Mouse (Mus musculus): ENCODE measurements around the gene Isg20. TPM values are rescaled to one million over a fixed set of nuclear protein-coding genes. Genes with fewer than 3 reads are reported as not detected.

Gene Isg20
- total RNA-seq, 2 experiments from 2014 or later, result 0.65 to 1.2 TPM

- DNase-seq (ENCODE audit: extremely low spot score in 1 of 2, low spot score in 2 of 2), result no peak
- intact Hi-C loops (cut with DNase I), result no loop called here
- TF ChIP-seq CTCF (IDR thresholded peaks at IDR 0.05), result peak; percentile 37
- Histone ChIP-seq H3K27ac (no peak overlapping the region), H3K4me3 (no peak overlapping the region)
Observed at GRCm38 (mm10) chr7:78910336-78911098, 2.7 kb upstream of the Isg20 start.

GRCm38 (mm10) chr7:78911209-78911608, 2.0 kb upstream of the Isg20 start:
- DNase-seq (ENCODE audit: extremely low spot score in 1 of 2, low spot score in 2 of 2), result no peak

GRCm38 (mm10) chr7:78912253-78912973, 811 bp upstream of the Isg20 start:
- TF ChIP-seq CTCF (IDR thresholded peaks at IDR 0.05), result no peak
- intact Hi-C loops (cut with DNase I), result no loop called here
- Histone ChIP-seq H3K4me3 (peak overlapping the region; percentile 32; the same call in 1 of the 2 replicates), H3K27ac (no peak overlapping the region)
- no peak for DNase-seq (ENCODE audit: extremely low spot score in 1 of 2, low spot score in 2 of 2)

More at GRCm38 (mm10) chr7:78911209-78911608, 2.0 kb upstream of the Isg20 start:
- no peak overlapping the region for H3K27ac ChIP-seq
- no peak overlapping the region for H3K4me3 ChIP-seq
- TF ChIP-seq CTCF (IDR thresholded peaks at IDR 0.05), result no peak
- intact Hi-C loops (cut with DNase I), result no loop called here

- DNase-seq (ENCODE audit: extremely low spot score in 1 of 2, low spot score in 2 of 2), result no peak
- peak overlapping the region; percentile 37 for H3K4me3 ChIP-seq
- H3K27ac ChIP-seq, result no peak overlapping the region
- intact Hi-C loops (cut with DNase I), result no loop called here
- no peak for TF ChIP-seq CTCF (IDR thresholded peaks at IDR 0.05)
Observed at GRCm38 (mm10) chr7:78913649-78914544, 673 bp downstream of the Isg20 start.

- TF ChIP-seq CTCF (IDR thresholded peaks at IDR 0.05), result no peak
- DNase-seq (ENCODE audit: extremely low spot score in 1 of 2, low spot score in 2 of 2), result no peak
- no peak overlapping the region for H3K27ac ChIP-seq
- intact Hi-C loops (cut with DNase I), result no loop called here
- no peak overlapping the region for H3K4me3 ChIP-seq
Observed at GRCm38 (mm10) chr7:78914545-78914845, 1.3 kb downstream of the Isg20 start.

GRCm38 (mm10) chr7:78914896-78915510, 1.8 kb downstream of the Isg20 start:
- Histone ChIP-seq H3K27ac (no peak overlapping the region), H3K4me3 (no peak overlapping the region)
- TF ChIP-seq CTCF (IDR thresholded peaks at IDR 0.05), result no peak
- intact Hi-C loops (cut with DNase I), result no loop called here
- DNase-seq (ENCODE audit: extremely low spot score in 1 of 2, low spot score in 2 of 2), result no peak

GRCm38 (mm10) chr7:78918686-78919085, 5.5 kb downstream of the Isg20 start:
- DNase-seq (ENCODE audit: extremely low spot score in 1 of 2, low spot score in 2 of 2), result no peak
- intact Hi-C loops (cut with DNase I), result no loop called here
- no peak for TF ChIP-seq CTCF (IDR thresholded peaks at IDR 0.05)
- H3K4me3 ChIP-seq, result no peak overlapping the region
- no peak overlapping the region for H3K27ac ChIP-seq

GRCm38 (mm10) chr7:78922506-78922905, 9.3 kb downstream of the Isg20 start:
- H3K27ac ChIP-seq, result no peak overlapping the region
- intact Hi-C loops (cut with DNase I), result loop anchor here (5.0 kb wide), 2 partner anchors 310 to 425 kb away; no protein-coding TSS in a partner anchor
- no peak for DNase-seq (ENCODE audit: extremely low spot score in 1 of 2, low spot score in 2 of 2)
- TF ChIP-seq CTCF (IDR thresholded peaks at IDR 0.05), result no peak
- no peak overlapping the region for H3K4me3 ChIP-seq

- peak; percentile 59 to 69 for DNase-seq (ENCODE audit: extremely low spot score in 1 of 2, low spot score in 2 of 2)
- intact Hi-C loops (cut with DNase I), result loop anchor here (1.0 to 5.0 kb wide), 3 partner anchors 156 to 423 kb away; no protein-coding TSS in a partner anchor
- H3K4me3 ChIP-seq, result no peak overlapping the region
- peak; percentile 90 for TF ChIP-seq CTCF (IDR thresholded peaks at IDR 0.05)
- no peak overlapping the region for H3K27ac ChIP-seq
Observed at GRCm38 (mm10) chr7:78924300-78924699, 11.1 kb downstream of the Isg20 start.

- H3K4me3 ChIP-seq, result no peak overlapping the region
- intact Hi-C loops (cut with DNase I), result loop anchor here (1.0 to 5.0 kb wide), 3 partner anchors 156 to 423 kb away; no protein-coding TSS in a partner anchor
- TF ChIP-seq CTCF (IDR thresholded peaks at IDR 0.05), result no peak
- H3K27ac ChIP-seq, result no peak overlapping the region
- DNase-seq (ENCODE audit: extremely low spot score in 1 of 2, low spot score in 2 of 2), result no peak
Observed at GRCm38 (mm10) chr7:78924796-78925195, 11.6 kb downstream of the Isg20 start.

- Histone ChIP-seq H3K27ac (no peak overlapping the region), H3K4me3 (no peak overlapping the region)
- no peak for TF ChIP-seq CTCF (IDR thresholded peaks at IDR 0.05)
- intact Hi-C loops (cut with DNase I), result no loop called here
- DNase-seq (ENCODE audit: extremely low spot score in 1 of 2, low spot score in 2 of 2), result no peak
Observed at GRCm38 (mm10) chr7:78925680-78926079, 12.5 kb downstream of the Isg20 start.
